Mouse (Mus musculus): ENCODE data around the gene Fam129b. TPM values are rescaled to one million over a fixed set of nuclear protein-coding genes. Genes with fewer than 3 reads are reported as not detected.
A peak's percentile ranks its signal among the peaks of the same experiment; 100 is the strongest.

Gene Fam129b
- total RNA-seq, 1 experiment: 90.0 TPM

GRCm38 (mm10) chr2:32939418-32939817 is 63.5 kb downstream of the Fam129b start:
- in situ Hi-C loops (cut with MboI; ENCODE audit: low sequenced_read_pairs in 2 of 2, unreplicated experiment in 2 of 2): no loop called here
- Histone ChIP-seq H3K4me3 (ENCODE audit: insufficient read depth in 1 of 2, low read depth in 1 of 2, low read length in 2 of 2, poor library complexity in 1 of 2, severe bottlenecking in 1 of 2) (0 out of 4 replicates have a peak overlapping the region, but pooled peaks of 1 of the 2 experiments have one; percentile 26), H3K36me3 (ENCODE audit: control insufficient read depth, insufficient read depth, low read length, poor library complexity, severe bottlenecking) (peaks cover 28% of the 10 kb centered on the region; the same call in 1 of the 2 replicates), H3K27ac (ENCODE audit: insufficient read depth, low read depth, low read length, poor library complexity, severe bottlenecking) (no peak overlapping the region), H3K4me1 (ENCODE audit: control insufficient read depth in 2 of 2, insufficient read depth in 2 of 2, low read length in 2 of 2, poor library complexity in 1 of 2) (peaks cover 0 to 12% of the 10 kb centered on the region in 2 experiments; a peak in 2 of 4 replicates), H3K9me3 (ENCODE audit: control insufficient read depth, insufficient read depth, low read depth, low read length) (no peaks in the 10 kb centered on the region), H3K9ac (ENCODE audit: insufficient read depth, low read depth, low read length, poor library complexity, severe bottlenecking) (no peak overlapping the region)
- peak; percentile 89 for DNase-seq (ENCODE audit: low read depth, low spot score)
- no peak for TF ChIP-seq ZNF384 (IDR thresholded peaks at IDR 0.05; ENCODE audit: low read depth, low read length)
- TF ChIP-seq ZC3H11A (IDR thresholded peaks at IDR 0.05; ENCODE audit: borderline replicate concordance, low read depth, low read length): no peak
- TF ChIP-seq HCFC1 (IDR thresholded peaks at IDR 0.05; ENCODE audit: borderline replicate concordance, insufficient read depth, low read length): no peak
- TF ChIP-seq MAFK (IDR thresholded peaks at IDR 0.05; ENCODE audit: insufficient read depth, low read depth, low read length): no peak
- no peak for TF ChIP-seq CHD2 (IDR thresholded peaks at IDR 0.05; ENCODE audit: low read depth, low read length)

DNA sequence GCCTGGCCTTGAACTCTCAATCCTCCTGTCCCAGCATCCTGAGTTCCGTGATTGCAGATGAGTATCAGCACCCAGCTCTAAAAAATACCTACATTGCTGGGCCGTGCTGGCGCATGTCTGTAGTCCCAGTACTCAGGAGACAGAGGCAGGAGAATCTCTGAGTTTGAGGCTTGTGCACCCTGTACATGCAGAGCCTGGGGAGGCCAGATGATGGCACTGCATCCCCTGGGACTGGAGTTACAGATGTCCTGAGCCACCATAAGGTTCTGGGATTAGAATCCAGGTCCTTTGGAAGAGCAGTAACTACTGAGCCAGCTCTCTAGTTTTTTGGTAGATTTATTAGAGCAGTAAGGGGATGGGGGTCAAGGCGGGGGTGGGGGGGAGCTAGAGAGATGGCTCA is 64.6 kb downstream of the Fam129b start:
- TF ChIP-seq HCFC1 (IDR thresholded peaks at IDR 0.05; ENCODE audit: borderline replicate concordance, insufficient read depth, low read length): no peak
- TF ChIP-seq CHD2 (IDR thresholded peaks at IDR 0.05; ENCODE audit: low read depth, low read length): no peak
- TF ChIP-seq ZNF384 (IDR thresholded peaks at IDR 0.05; ENCODE audit: low read depth, low read length): no peak
- TF ChIP-seq ZC3H11A (IDR thresholded peaks at IDR 0.05; ENCODE audit: borderline replicate concordance, low read depth, low read length): no peak
- no peak for TF ChIP-seq MAFK (IDR thresholded peaks at IDR 0.05; ENCODE audit: insufficient read depth, low read depth, low read length)
- H3K27ac ChIP-seq (ENCODE audit: insufficient read depth, low read depth, low read length, poor library complexity, severe bottlenecking): no peak overlapping the region
- no peak for DNase-seq (ENCODE audit: low read depth, low spot score)
- no peaks in the 10 kb centered on the region for H3K9me3 ChIP-seq (ENCODE audit: control insufficient read depth, insufficient read depth, low read depth, low read length)
- peak overlapping the region; percentile 38; the same call in 1 of the 2 replicates for H3K9ac ChIP-seq (ENCODE audit: insufficient read depth, low read depth, low read length, poor library complexity, severe bottlenecking)
- H3K36me3 ChIP-seq (ENCODE audit: control insufficient read depth, insufficient read depth, low read length, poor library complexity, severe bottlenecking): peaks cover 32% of the 10 kb centered on the region; the same call in 1 of the 2 replicates
- H3K4me3 ChIP-seq (ENCODE audit: insufficient read depth in 1 of 2, low read depth in 1 of 2, low read length in 2 of 2, poor library complexity in 1 of 2, severe bottlenecking in 1 of 2): peak overlapping the region in 1 of 2 experiments; percentile 26; a peak in 1 of 4 replicates
- in situ Hi-C loops (cut with MboI; ENCODE audit: low sequenced_read_pairs in 2 of 2, unreplicated experiment in 2 of 2): no loop called here
- peaks cover 0 to 12% of the 10 kb centered on the region in 2 experiments; a peak in 2 of 4 replicates for H3K4me1 ChIP-seq (ENCODE audit: control insufficient read depth in 2 of 2, insufficient read depth in 2 of 2, low read length in 2 of 2, poor library complexity in 1 of 2)

- no peak for TF ChIP-seq ZNF384 (IDR thresholded peaks at IDR 0.05; ENCODE audit: low read depth, low read length)
- no peak for TF ChIP-seq MAFK (IDR thresholded peaks at IDR 0.05; ENCODE audit: insufficient read depth, low read depth, low read length)
- no peak for TF ChIP-seq ZC3H11A (IDR thresholded peaks at IDR 0.05; ENCODE audit: borderline replicate concordance, low read depth, low read length)
- no peak for TF ChIP-seq HCFC1 (IDR thresholded peaks at IDR 0.05; ENCODE audit: borderline replicate concordance, insufficient read depth, low read length)
- no peak for TF ChIP-seq CHD2 (IDR thresholded peaks at IDR 0.05; ENCODE audit: low read depth, low read length)
- Histone ChIP-seq H3K36me3 (ENCODE audit: control insufficient read depth, insufficient read depth, low read length, poor library complexity, severe bottlenecking) (peaks cover 32% of the 10 kb centered on the region; the same call in 1 of the 2 replicates), H3K9me3 (ENCODE audit: control insufficient read depth, insufficient read depth, low read depth, low read length) (no peaks in the 10 kb centered on the region), H3K9ac (ENCODE audit: insufficient read depth, low read depth, low read length, poor library complexity, severe bottlenecking) (no peak overlapping the region), H3K27ac (ENCODE audit: insufficient read depth, low read depth, low read length, poor library complexity, severe bottlenecking) (no peak overlapping the region), H3K4me3 (ENCODE audit: insufficient read depth in 1 of 2, low read depth in 1 of 2, low read length in 2 of 2, poor library complexity in 1 of 2, severe bottlenecking in 1 of 2) (no peak overlapping the region), H3K4me1 (ENCODE audit: control insufficient read depth in 2 of 2, insufficient read depth in 2 of 2, low read length in 2 of 2, poor library complexity in 1 of 2) (peaks cover 0 to 4% of the 10 kb centered on the region in 2 experiments; a peak in 2 of 4 replicates)
- in situ Hi-C loops (cut with MboI; ENCODE audit: low sequenced_read_pairs in 2 of 2, unreplicated experiment in 2 of 2): no loop called here
- DNase-seq (ENCODE audit: low read depth, low spot score): no peak
These were observed 71.5 kb downstream of the Fam129b start for GRCm38 (mm10) chr2:32947454-32947853.

- Histone ChIP-seq H3K27ac (ENCODE audit: insufficient read depth, low read depth, low read length, poor library complexity, severe bottlenecking) (no peak overlapping the region), H3K9ac (ENCODE audit: insufficient read depth, low read depth, low read length, poor library complexity, severe bottlenecking) (no peak overlapping the region), H3K4me3 (ENCODE audit: insufficient read depth in 1 of 2, low read depth in 1 of 2, low read length in 2 of 2, poor library complexity in 1 of 2, severe bottlenecking in 1 of 2) (no peak overlapping the region), H3K4me1 (ENCODE audit: control insufficient read depth in 2 of 2, insufficient read depth in 2 of 2, low read length in 2 of 2, poor library complexity in 1 of 2) (no peaks in the 10 kb centered on the region), H3K9me3 (ENCODE audit: control insufficient read depth, insufficient read depth, low read depth, low read length) (no peaks in the 10 kb centered on the region), H3K36me3 (ENCODE audit: control insufficient read depth, insufficient read depth, low read length, poor library complexity, severe bottlenecking) (peaks cover 38% of the 10 kb centered on the region)
- TF ChIP-seq ZNF384 (IDR thresholded peaks at IDR 0.05; ENCODE audit: low read depth, low read length) (no peak), MAFK (IDR thresholded peaks at IDR 0.05; ENCODE audit: insufficient read depth, low read depth, low read length) (no peak), HCFC1 (IDR thresholded peaks at IDR 0.05; ENCODE audit: borderline replicate concordance, insufficient read depth, low read length) (no peak), ZC3H11A (IDR thresholded peaks at IDR 0.05; ENCODE audit: borderline replicate concordance, low read depth, low read length) (no peak), CHD2 (IDR thresholded peaks at IDR 0.05; ENCODE audit: low read depth, low read length) (no peak)
- in situ Hi-C loops (cut with MboI; ENCODE audit: low sequenced_read_pairs in 2 of 2, unreplicated experiment in 2 of 2): no loop called here
- no peak for DNase-seq (ENCODE audit: low read depth, low spot score)
These were observed 78.7 kb downstream of the Fam129b start for GRCm38 (mm10) chr2:32954581-32954980.
